Mouse (Mus musculus) thymus, postnatal 10 days (tissue): ENCODE results near the gene I830077J02Rik.
"Not testable (repeated sequence)": the region's sequence is repeated elsewhere in the genome, so short reads cannot be mapped to it uniquely, and the experiment has no call there.

Experiments
- DNase-seq, 2 experiments: peaks; one replicate each; pipeline ENCODE4 v3.0.0; 2021; ENCODE audit warnings: low spot score in 2 of 2

Gene I830077J02Rik

DNA sequence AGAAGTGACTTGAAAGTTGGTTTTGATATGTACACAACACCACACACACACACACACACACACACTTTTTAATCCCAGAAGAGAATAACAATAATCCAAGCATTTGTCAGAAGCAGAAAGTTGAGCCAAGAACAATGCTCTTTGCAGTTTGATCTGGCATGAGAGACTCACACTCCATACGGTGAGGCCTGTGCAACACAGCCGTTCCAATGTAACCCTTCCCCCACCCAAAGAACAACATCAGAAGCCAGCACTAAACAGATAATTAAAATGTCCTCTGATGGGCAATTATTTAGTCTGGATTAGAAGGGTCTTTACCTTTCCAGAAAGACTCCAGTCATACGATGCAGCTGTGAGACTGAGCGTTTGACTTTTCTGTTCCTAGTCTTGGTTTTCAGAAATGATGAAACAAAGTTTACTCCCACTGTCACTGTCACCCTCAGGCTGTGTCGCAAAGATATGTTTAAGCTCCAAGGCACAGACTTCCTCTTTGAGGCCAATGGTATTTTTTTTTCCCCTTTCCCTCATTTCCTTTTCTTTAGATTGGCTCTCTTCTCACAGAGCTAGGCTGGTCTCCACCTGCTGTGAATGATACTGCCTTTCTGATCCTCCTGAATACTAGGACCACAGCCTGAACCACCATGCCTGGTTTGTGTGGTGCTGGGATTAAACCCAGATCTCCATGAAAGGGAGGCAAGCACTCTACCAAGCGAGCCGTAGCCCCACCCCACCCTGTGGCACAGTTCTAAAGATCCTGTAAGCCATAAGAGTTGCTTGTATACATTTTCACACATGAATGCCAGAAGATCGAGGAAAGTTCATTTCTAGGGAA, at the start of gene I830077J02Rik:
Gene I830077J02Rik, minus strand, starts transcription at position 425 of the 832 bp plus-strand sequence.
- DNase-seq, result no peak

GRCm38 (mm10) chr3:105974174-105974573, 41.7 kb upstream of the I830077J02Rik start:
- no peak for DNase-seq

DNA sequence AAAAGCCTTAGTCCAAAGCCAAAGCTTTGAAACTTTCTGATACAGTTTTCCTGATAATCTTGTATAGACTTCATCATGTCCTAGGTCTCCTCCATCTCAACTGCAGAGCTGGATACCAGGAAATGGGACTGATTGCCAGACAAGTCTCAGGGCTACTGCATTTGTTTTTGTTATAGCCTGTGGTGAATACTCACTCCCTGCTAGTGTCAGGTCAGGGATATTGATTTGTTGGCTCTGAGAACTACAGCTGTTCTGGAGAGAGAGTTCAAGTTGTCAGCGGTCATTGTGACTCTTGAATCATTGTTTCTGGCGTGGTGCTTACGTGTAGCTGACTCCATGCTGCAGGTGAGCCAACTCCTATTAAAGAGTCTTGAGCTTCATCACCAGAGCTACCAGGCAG, 40.9 kb upstream of the I830077J02Rik start, which contains the start of gene Ovgp1:
Gene Ovgp1, plus strand, starts transcription at position 301 of the 400 bp plus-strand sequence.
- no peak for DNase-seq

DNA sequence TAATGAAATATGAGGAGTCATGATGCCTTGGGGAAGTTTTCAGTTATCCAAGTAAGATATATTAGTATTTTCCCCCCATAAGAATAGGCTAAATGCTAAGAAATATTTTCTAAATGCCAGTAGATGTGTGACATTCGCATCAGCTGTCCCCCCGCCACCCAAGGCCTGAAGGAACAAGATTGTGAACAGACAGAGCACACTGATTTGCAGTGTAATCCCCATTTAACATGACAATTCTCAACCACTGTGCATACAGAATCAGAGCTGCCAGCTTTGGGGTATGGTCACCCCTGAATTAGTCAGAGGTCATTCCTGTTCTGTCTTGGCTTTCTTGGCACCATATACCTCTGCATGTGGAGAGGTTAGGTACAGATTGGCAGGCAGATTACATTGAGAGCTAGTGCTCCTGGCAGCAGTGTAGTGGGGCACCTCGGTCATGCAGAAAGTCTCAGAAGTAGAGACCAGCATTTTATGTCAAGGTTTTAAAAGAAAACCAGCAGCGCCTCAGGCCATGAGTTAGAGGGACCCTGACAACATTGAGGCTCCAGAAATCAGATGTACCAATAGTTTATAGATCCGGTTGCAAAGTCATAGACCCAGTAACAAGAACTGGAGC, 39.5 kb upstream of the I830077J02Rik start:
- DNase-seq, result no peak

DNA sequence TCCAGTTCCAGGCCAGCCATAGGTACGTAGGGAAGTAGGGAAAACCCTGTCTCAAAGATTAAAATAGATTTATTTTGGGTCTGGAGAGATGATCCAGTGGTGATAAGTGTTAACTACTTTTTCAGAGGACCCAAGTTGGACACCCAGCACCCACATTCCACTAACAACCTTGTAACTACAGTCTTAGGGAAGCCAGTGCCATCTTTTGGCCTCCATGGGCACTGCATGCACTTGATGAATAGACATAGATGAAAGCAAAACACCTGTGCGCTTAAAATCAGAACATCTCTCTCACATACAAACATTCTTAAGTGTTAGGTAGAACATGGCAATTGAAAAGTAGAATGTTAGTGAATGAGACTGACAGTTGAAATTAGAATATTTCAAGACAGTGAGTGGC, 28.2 kb upstream of the I830077J02Rik start:
- no peak for DNase-seq

DNA sequence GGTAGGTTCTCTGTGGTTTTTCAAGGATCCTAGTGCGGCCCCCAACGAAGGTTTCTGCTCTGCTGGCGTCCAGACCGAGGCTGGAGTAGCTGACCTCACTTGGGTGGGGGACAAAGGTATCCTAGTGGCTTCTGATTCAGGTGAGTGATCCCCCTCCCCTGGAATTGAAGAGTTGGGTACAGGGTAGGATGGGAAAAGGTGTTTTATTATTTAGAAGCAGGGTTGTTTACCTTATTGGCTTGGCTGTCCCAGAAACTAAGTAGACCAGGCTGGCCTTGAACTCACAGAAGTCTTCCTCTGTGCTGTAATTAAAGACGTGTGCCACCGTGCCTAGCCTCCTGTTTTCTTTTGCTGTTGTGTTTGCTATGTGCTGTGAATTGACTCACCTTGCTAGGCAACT, 27.5 kb upstream of the I830077J02Rik start, which contains the start of gene Atp5f1:
Gene Atp5f1, minus strand, starts transcription at position 101 of the 400 bp plus-strand sequence.
- no peak for DNase-seq

DNA sequence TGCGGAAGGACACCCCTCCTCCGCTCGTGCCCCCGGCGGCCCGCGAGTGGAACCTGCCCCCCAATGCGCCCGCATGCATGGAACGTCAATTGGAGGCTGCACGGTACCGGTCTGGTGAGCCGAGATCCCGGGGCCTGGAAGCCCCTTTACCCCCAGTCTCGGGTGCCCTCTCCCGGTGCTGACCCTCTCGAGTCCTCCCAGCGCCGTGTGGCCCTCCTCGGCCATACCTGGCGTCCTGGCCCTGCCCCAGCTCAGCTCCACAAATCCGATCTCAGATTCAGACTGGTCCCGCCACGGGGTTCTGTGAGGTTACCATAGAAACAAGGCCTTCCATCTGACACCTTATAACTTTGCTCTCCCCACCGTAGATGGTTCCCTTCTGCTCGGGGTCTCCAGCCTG, 27.1 kb upstream of the I830077J02Rik start:
- no peak for DNase-seq

DNA sequence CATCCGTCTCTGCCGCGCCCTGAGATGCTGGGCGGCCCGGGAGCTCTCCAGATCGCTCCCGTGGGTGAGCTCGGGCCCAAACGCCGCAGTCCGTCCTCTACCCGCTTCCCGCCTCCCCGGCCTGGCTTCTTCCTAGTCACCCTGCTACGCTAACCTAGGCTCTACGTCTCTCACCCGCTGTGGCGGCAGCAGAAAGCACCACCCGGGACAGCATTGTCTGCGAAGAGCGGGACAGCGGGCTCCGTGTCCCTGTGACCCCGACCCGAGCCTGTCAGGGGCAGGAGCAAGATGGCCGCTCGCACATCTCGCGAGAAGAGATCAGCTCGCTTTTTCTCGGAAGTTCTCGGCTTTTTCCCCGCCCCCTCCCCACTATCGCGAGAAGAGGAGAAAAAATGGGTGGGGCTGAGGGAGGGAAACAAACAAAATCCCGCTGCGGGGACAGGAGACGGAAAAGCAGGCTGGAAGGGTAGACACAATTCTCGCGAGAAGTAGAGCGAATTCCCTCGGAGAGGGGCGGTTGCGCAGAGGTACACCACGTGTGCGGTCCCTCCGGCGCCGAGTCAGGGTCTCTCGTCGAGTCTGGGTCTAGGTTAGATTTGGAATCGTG, 26.6 kb upstream of the I830077J02Rik start, which contains the start of gene Wdr77:
Gene Wdr77, plus strand, starts transcription at position 396 of the 607 bp plus-strand sequence.
- peak; percentile 94 to 97 for DNase-seq

DNA sequence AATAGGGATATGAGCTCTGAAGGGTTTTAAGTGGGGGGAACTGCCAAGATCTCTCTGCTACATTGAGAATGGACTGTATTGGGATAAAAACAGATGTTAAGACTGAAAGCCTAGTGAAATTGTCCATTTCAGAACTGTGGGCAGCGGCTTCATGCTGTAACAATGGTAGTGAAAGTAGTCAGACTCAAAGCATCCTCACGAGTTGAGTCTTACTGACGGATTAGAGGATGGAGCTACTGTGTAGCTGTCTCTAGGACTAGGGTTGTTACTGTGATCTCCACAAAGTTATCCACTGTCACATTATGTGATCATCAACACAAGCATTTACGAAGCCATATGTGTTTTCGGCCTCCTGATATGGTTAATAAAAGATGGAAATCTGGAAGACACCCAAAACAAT, 25.7 kb upstream of the I830077J02Rik start:
- no peak for DNase-seq

DNA sequence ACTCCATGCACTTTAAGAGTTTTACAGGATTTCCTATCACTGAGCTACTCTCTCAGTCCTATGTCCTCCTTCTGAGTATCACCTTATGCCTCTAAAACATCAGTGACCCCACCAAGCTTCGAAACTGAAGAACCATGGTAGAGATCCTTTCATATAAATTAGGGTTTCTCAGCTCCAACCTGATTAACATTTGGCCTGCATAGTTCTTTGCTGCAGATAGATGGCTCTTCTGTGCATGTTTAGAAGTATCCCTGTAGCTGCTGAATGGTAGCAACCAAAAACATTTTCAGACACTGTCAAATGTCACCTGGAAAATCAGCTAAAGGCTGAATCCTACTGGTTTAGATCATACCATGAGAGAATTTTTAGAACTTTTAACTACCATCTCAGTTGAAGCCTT, 24.8 kb upstream of the I830077J02Rik start:
- no peak for DNase-seq

DNA sequence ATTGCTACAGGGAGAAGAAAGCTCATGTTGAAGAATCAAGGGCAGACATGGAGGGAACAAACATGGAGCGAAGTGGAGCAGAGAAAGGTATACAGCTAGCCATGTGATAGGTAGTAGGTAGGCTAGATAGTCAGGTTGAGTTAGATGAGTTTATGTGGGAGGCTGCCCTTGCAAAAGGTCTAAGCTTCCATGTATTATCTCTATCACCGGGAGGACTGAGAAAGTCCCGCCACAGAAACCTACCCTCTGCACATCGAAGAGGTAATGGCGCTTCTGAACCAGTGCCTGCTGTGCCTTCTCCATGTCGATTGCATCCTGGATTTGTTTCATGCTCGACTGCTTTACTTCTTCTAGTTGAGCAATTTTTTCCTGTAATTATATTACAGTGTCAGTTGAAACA, 18.9 kb upstream of the I830077J02Rik start:
- DNase-seq, result no peak

DNA sequence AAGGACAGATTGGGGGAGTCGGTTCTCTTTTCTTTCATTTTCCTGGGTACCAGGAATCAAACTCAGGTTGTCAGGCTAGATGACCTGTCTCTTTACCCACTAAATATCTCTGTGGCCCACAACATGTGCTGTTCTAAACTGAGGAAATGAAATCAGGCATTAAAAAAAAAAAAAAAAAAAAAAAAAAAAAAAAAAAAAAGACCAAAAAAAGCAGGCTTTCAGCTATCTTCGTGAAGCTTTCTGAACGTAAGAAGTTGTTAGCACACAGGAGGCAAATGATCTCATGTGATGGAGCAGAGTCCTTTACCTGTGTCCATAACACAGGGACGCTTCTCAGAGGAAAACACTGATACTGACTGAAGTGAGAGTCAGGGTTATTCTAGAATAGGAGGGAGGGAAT, 3.6 kb upstream of the I830077J02Rik start:
- DNase-seq, result no peak

GRCm38 (mm10) chr3:105935033-105935432, 2.6 kb upstream of the I830077J02Rik start:
- DNase-seq, result no peak

GRCm38 (mm10) chr3:105933926-105934325, 1.5 kb upstream of the I830077J02Rik start:
- DNase-seq, result no peak

DNA sequence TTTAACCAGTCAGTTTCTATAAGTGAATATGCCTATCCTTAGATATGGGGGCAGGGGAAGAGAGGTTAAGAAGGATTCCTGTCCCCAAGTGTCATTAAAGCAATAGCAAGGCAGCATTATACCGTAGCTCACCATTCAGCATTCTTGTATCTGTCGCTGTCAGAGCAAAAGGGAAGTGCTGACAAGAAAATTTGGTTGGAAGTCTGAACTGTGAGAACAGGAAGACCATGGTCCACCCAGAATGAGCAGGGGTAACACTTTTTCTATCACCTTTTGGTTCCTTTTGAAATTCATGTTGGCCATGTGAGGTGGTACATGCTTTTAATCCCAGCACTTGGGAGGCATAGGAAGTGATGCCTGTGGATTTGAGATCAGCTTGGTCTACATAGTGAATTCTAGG, 1.4 kb downstream of the I830077J02Rik start:
- no peak for DNase-seq

- DNase-seq, result peak in 1 of 2 experiments; percentile 16
Observed at GRCm38 (mm10) chr3:105929821-105930220, 2.6 kb downstream of the I830077J02Rik start.

DNA sequence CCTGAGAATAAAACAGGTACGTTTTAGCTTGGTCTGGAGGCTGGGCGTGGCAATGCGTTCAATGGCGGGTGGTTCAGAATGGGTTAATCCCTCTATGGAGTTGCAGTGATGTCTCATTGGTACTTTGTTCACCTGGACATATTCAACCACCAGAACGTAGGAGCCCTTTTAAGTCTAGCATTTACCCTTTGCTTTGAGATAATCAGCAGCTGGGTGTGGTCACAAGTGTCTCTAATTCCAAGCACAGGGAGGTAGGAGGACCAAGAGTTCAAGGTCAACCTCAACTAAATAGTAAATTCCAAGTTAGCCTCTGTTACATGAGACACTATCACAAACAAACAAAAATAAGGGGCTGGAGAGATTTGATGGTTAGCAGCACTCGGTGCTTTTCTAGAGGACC, 3.7 kb downstream of the I830077J02Rik start:
- no peak for DNase-seq

- DNase-seq, result no peak
Observed at GRCm38 (mm10) chr3:105928195-105928569, 4.3 kb downstream of the I830077J02Rik start.

DNA sequence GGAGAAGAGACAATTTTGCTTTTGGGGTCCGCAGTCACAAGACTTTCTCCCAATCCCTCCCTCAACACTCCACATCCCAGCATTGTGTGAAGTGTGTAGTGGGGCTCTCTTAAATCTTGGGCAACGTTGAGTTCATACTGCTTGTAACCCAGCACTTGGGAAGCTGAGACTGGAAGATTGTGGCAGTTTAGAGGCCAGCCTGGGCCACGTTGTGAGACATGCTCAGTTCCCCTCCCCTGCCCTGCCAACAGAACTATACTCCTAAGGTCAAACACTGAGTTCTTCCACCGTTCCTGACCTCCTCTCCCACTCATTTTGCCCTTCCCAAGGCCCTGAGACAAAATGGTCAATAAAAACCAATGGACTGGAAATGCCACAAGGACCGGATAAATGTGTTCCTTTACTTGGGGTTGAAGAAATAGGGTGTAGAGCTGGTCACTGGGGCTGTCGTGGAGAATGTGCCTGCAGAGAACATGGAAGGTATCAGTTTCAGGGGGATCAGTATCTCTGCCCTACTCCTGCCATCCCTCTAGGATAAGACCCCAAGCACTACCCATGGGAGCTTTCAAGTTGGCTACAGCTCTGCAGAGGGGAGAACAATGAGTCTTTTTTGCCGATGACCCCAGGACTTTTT, 4.8 kb downstream of the I830077J02Rik start:
- DNase-seq, result no peak

- DNase-seq, result no peak
Observed at GRCm38 (mm10) chr3:105924616-105925015, 7.8 kb downstream of the I830077J02Rik start.

GRCm38 (mm10) chr3:105921959-105922358, 10.5 kb downstream of the I830077J02Rik start:
- no peak for DNase-seq

- DNase-seq, result not testable (repeated sequence)
Observed at GRCm38 (mm10) chr3:105920743-105921142, 11.7 kb downstream of the I830077J02Rik start.
